Mouse (Mus musculus) testis, postnatal 14 days (tissue): ENCODE results near the gene Sh3bp4.
A peak's percentile ranks its signal among the peaks of the same experiment; 100 is the strongest.

ENCODE experiments used
- DNase-seq: peaks from one replicate; pipeline ENCODE4 v3.0.0; 2021; ENCODE audit warnings: low spot score

Sh3bp4 gene

GRCm38 (mm10) chr1:89070103-89070700, at the start of gene Sh3bp4:
Gene Sh3bp4 (plus strand): TSS chr1:89070415.
- peak; percentile 97 for DNase-seq

- no peak for DNase-seq
These were observed 47.2 kb upstream of the Sh3bp4 start for GRCm38 (mm10) chr1:89022997-89023396.

- no peak for DNase-seq
These were observed 45.3 kb upstream of the Sh3bp4 start for GRCm38 (mm10) chr1:89024696-89025612.

GRCm38 (mm10) chr1:89026040-89026439, 44.2 kb upstream of the Sh3bp4 start:
- DNase-seq, result no peak

GRCm38 (mm10) chr1:89029136-89029927, 40.9 kb upstream of the Sh3bp4 start:
- no peak for DNase-seq

GRCm38 (mm10) chr1:89033661-89034060, 36.6 kb upstream of the Sh3bp4 start:
- no peak for DNase-seq

GRCm38 (mm10) chr1:89034061-89034460, 36.2 kb upstream of the Sh3bp4 start:
- no peak for DNase-seq

GRCm38 (mm10) chr1:89035115-89035514, 35.1 kb upstream of the Sh3bp4 start:
- DNase-seq, result no peak

GRCm38 (mm10) chr1:89039836-89040235, 30.4 kb upstream of the Sh3bp4 start:
- no peak for DNase-seq

- DNase-seq, result no peak
These were observed 28.9 kb upstream of the Sh3bp4 start for GRCm38 (mm10) chr1:89041290-89041689.

- DNase-seq, result no peak
These were observed 28.1 kb upstream of the Sh3bp4 start for GRCm38 (mm10) chr1:89042081-89042480.

GRCm38 (mm10) chr1:89042956-89043355, 27.3 kb upstream of the Sh3bp4 start:
- no peak for DNase-seq

GRCm38 (mm10) chr1:89045403-89045802, 24.8 kb upstream of the Sh3bp4 start:
- DNase-seq, result no peak

- DNase-seq, result no peak
These were observed 20.7 kb upstream of the Sh3bp4 start for GRCm38 (mm10) chr1:89049506-89049905.

- DNase-seq, result no peak
These were observed 14.0 kb upstream of the Sh3bp4 start for GRCm38 (mm10) chr1:89056175-89056574.

- no peak for DNase-seq
These were observed 12.8 kb upstream of the Sh3bp4 start for GRCm38 (mm10) chr1:89057430-89057829.

GRCm38 (mm10) chr1:89058011-89058410, 12.2 kb upstream of the Sh3bp4 start:
- DNase-seq, result no peak

- DNase-seq, result no peak
These were observed 7.2 kb upstream of the Sh3bp4 start for GRCm38 (mm10) chr1:89062977-89063376.

GRCm38 (mm10) chr1:89063800-89064199, 6.4 kb upstream of the Sh3bp4 start:
- no peak for DNase-seq

- no peak for DNase-seq
These were observed 1.4 kb upstream of the Sh3bp4 start for GRCm38 (mm10) chr1:89068812-89069211.

GRCm38 (mm10) chr1:89069479-89070102, 624 bp upstream of the Sh3bp4 start:
- DNase-seq, result peak; percentile 35

- DNase-seq, result peak; percentile 29
These were observed 701 bp downstream of the Sh3bp4 start for GRCm38 (mm10) chr1:89070871-89071361.
